Mouse (Mus musculus) small intestine, adult 2 months (tissue): ENCODE measurements around the gene Rpl29. TPM values are rescaled to one million over a fixed set of nuclear protein-coding genes. Genes with fewer than 3 reads are reported as not detected.
A peak's percentile ranks its signal among the peaks of the same experiment; 100 is the strongest.

Experiments used
- H3K27ac ChIP-seq: fragments of 200-500 bp; 2 replicates; pipeline ENCODE4 v1.5.1; 2012; ENCODE audit warnings: low read depth, low read length, control low read depth, inconsistent platforms; ENCODE audit not compliant: insufficient read depth
- H3K27me3 ChIP-seq: fragments of 200-500 bp; 2 replicates; pipeline ENCODE4 v1.6.1; 2012; ENCODE audit warnings: mild to moderate bottlenecking, moderate library complexity, low read length, inconsistent platforms; ENCODE audit not compliant: control insufficient read depth, insufficient read depth
- H3K36me3 ChIP-seq: fragments of 200-500 bp; 2 replicates; pipeline ENCODE4 v1.6.1; 2012; ENCODE audit warnings: mild to moderate bottlenecking, low read length, control low read depth, inconsistent platforms; ENCODE audit not compliant: control insufficient read depth, insufficient read depth
- H3K4me1 ChIP-seq: fragments of 200-500 bp; 2 replicates; pipeline ENCODE4 v1.6.1; 2012; ENCODE audit warnings: low read length, inconsistent platforms, mixed read lengths; ENCODE audit not compliant: control insufficient read depth, insufficient read depth, insufficient read length
- H3K4me3 ChIP-seq: fragments of 200-500 bp; 2 replicates; pipeline ENCODE4 v1.5.1; 2012; ENCODE audit warnings: low read depth, mild to moderate bottlenecking, control low read depth, inconsistent platforms, low read length, moderate library complexity
- CTCF ChIP-seq: fragments of 200-500 bp; IDR thresholded peaks from 2 replicates; pipeline ENCODE4 v1.5.1; 2012; ENCODE audit warnings: low read depth, mild to moderate bottlenecking, control low read depth, inconsistent platforms, low read length, moderate library complexity, mixed read lengths; ENCODE audit not compliant: insufficient replicate concordance, insufficient read length; ENCODE audit errors: extremely low read depth
- POLR2A ChIP-seq: fragments of 200-500 bp; IDR thresholded peaks from 2 replicates; pipeline ENCODE4 v1.6.1; 2012; ENCODE audit warnings: low read depth, mild to moderate bottlenecking, control low read depth, inconsistent platforms, low read length, moderate library complexity
- WGBS: fragments of 180-500 bp; shearing (Covaris S2); methylation state at CpG from one replicate; pipeline ENCODE4 v1.1.7; 2018; 5-methylcytosine and 5-hydroxymethylcytosine counted together
- polyA plus RNA-seq: library from polyadenylated mRNA; depleted of rRNA; stranded (reverse); fragments of >200 nt; gene quantifications from 2 replicates; pipeline ENCODE4 v1.2.3, GENCODE M21; 2012; rRNA removed

Rpl29 gene
- polyA plus RNA-seq, 1 experiment, result 390 TPM

DNA sequence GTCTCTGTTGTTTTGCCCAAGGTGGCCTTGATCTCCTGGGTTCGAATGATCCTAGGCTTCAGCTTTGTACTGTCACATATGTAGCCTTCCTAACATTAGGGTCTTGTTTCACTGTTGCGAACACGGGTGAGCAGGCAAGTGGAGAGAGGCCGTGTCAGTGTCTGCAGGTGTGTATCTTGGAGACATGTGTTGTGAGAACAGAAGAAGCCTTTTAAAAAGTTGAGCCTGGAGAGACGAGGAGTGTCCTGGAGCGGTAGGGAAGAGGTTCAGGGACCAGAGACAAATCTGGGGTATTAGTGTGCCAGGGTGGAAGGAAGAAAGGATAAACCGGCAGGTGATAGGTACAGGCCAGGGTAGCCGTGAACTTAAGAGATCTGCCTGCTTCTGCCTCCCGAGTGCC lies 48.8 kb downstream of the Rpl29 start:
- Histone ChIP-seq H3K27ac (no peak overlapping the region), H3K4me1 (peaks cover 24% of the 10 kb centered on the region), H3K27me3 (no peaks in the 10 kb centered on the region), H3K4me3 (peak overlapping the region; percentile 72; the same call in 1 of the 2 replicates), H3K36me3 (peaks cover 12% of the 10 kb centered on the region)
- TF ChIP-seq POLR2A (no peak), CTCF (no peak)
- WGBS, result 62% methylated on average over 9 of the region's 9 CpGs

GRCm38 (mm10) chr9:106480541-106480940 lies 51.3 kb downstream of the Rpl29 start:
- H3K27me3 ChIP-seq, result no peaks in the 10 kb centered on the region
- TF ChIP-seq CTCF (no peak), POLR2A (no peak)
- WGBS, result 94% methylated on average over 7 of the region's 7 CpGs
- peaks cover 31% of the 10 kb centered on the region for H3K36me3 ChIP-seq
- no peak overlapping the region for H3K27ac ChIP-seq
- no peak overlapping the region for H3K4me3 ChIP-seq
- H3K4me1 ChIP-seq, result peaks cover 14% of the 10 kb centered on the region

GRCm38 (mm10) chr9:106481075-106481474 lies 51.8 kb downstream of the Rpl29 start:
- H3K4me1 ChIP-seq, result peaks cover 11% of the 10 kb centered on the region; the same call in 1 of the 2 replicates
- 76% methylated on average over 15 of the region's 15 CpGs for WGBS
- no peak for TF ChIP-seq CTCF
- TF ChIP-seq POLR2A, result no peak
- no peaks in the 10 kb centered on the region for H3K27me3 ChIP-seq
- H3K36me3 ChIP-seq, result peaks cover 35% of the 10 kb centered on the region
- no peak overlapping the region for H3K27ac ChIP-seq
- H3K4me3 ChIP-seq, result no peak overlapping the region

Other genes starting within 250 kb of the Rpl29 start
- gene Ppm1m, start 229.7 kb upstream of the Rpl29 start, polyA plus RNA-seq, result 10.7 and 14.9 TPM in 2 replicates
- 13.7 and 21.2 TPM in 2 replicates for gene Twf2, start 226.3 kb upstream of the Rpl29 start, polyA plus RNA-seq
- gene Tlr9, start 206.9 kb upstream of the Rpl29 start, polyA plus RNA-seq, result 3.3 and 3.8 TPM in 2 replicates
- 117 and 156 TPM in 2 replicates for gene Alas1, start 180.8 kb upstream of the Rpl29 start, polyA plus RNA-seq
- 6.5 and 14.9 TPM in 2 replicates for gene Poc1a, start 148.4 kb upstream of the Rpl29 start, polyA plus RNA-seq
- 15.9 and 20.0 TPM in 2 replicates for gene Dusp7, start 60.8 kb upstream of the Rpl29 start, polyA plus RNA-seq
- 45.3 and 120 TPM in 2 replicates for gene Acy1, start 8.9 kb downstream of the Rpl29 start, polyA plus RNA-seq
- 40.3 and 53.1 TPM in 2 replicates for gene Abhd14b, start 18.0 kb downstream of the Rpl29 start, polyA plus RNA-seq
- gene Abhd14a, start 18.2 kb downstream of the Rpl29 start, polyA plus RNA-seq, result 17.2 and 28.9 TPM in 2 replicates
- 20.4 and 21.1 TPM in 2 replicates for gene Pcbp4, start 23.8 kb downstream of the Rpl29 start, polyA plus RNA-seq
- 0.09 and 0.39 TPM in 2 replicates for gene Gpr62, start 36.5 kb downstream of the Rpl29 start, polyA plus RNA-seq
- gene Rrp9, start 46.5 kb downstream of the Rpl29 start, polyA plus RNA-seq, result 11.1 and 18.3 TPM in 2 replicates
- 13.5 and 19.5 TPM in 2 replicates for gene Parp3, start 47.5 kb downstream of the Rpl29 start, polyA plus RNA-seq
- not detected in 2 replicates for gene Iqcf1, start 70.5 kb downstream of the Rpl29 start, polyA plus RNA-seq
- not detected in 2 replicates for gene Iqcf5, start 85.1 kb downstream of the Rpl29 start, polyA plus RNA-seq
- gene Iqcf3, start 132.2 kb downstream of the Rpl29 start, polyA plus RNA-seq, result not detected in 2 replicates
- not detected in 2 replicates for gene Iqcf4, start 141.5 kb downstream of the Rpl29 start, polyA plus RNA-seq
- gene Iqcf6, start 197.1 kb downstream of the Rpl29 start, polyA plus RNA-seq, result not detected in 2 replicates
- gene Grm2, start 226.6 kb downstream of the Rpl29 start, polyA plus RNA-seq, result 0.14 TPM in 1 of 2 replicates, not detected in the other